Mouse (Mus musculus) limb, embryonic 11.5 days (tissue): ENCODE data around the gene Nrcam. TPM values are rescaled to one million over a fixed set of nuclear protein-coding genes. Genes with fewer than 3 reads are reported as not detected.

Experiments
- ATAC-seq: fragments of 200-750 bp; cut with Nextera tagmentation; 2 replicates; pipeline ENCODE4 v1.8.0; 2017; ENCODE audit warnings: low read depth; ENCODE audit not compliant: insufficient number of reproducible peaks, low FRiP score, low TSS enrichment
- DNase-seq: peaks from one replicate; pipeline ENCODE4 v3.0.0-alpha.2; 2015; ENCODE audit warnings: low spot score
- H3K27ac ChIP-seq: fragments of 300-500 bp; sonication (generic); replicated peaks from 2 replicates; pipeline ENCODE4 v1.5.1; 2014; ENCODE audit warnings: low read depth, mild to moderate bottlenecking, low read length
- H3K27me3 ChIP-seq: fragments of 300-500 bp; sonication (generic); 2 replicates; pipeline ENCODE4 v1.6.1; 2014; ENCODE audit warnings: mild to moderate bottlenecking, low read length, mixed read lengths; ENCODE audit not compliant: control insufficient read depth, insufficient read depth
- H3K36me3 ChIP-seq: fragments of 300-500 bp; sonication (generic); 2 replicates; pipeline ENCODE4 v1.6.1; 2014; ENCODE audit warnings: mild to moderate bottlenecking, low read length, moderate library complexity, mixed read lengths; ENCODE audit not compliant: control insufficient read depth, insufficient read depth
- H3K4me1 ChIP-seq: fragments of 300-500 bp; sonication (generic); 2 replicates; pipeline ENCODE4 v1.6.1; 2014; ENCODE audit warnings: low read length, mixed read lengths; ENCODE audit not compliant: control insufficient read depth, insufficient read depth
- H3K4me2 ChIP-seq: fragments of 300-500 bp; sonication (generic); 2 replicates; pipeline ENCODE4 v1.6.1; 2014; ENCODE audit warnings: low read depth, mild to moderate bottlenecking, moderate library complexity; ENCODE audit not compliant: severe bottlenecking
- H3K4me3 ChIP-seq: fragments of 300-500 bp; sonication (generic); 2 replicates; pipeline ENCODE4 v1.5.1; 2014; ENCODE audit warnings: low read depth, low read length
- H3K9ac ChIP-seq: fragments of 300-500 bp; sonication (generic); 2 replicates; pipeline ENCODE4 v1.6.1; 2014; ENCODE audit warnings: mild to moderate bottlenecking, low read length
- H3K9me3 ChIP-seq: fragments of 300-500 bp; sonication (generic); 2 replicates; pipeline ENCODE4 v1.6.1; 2016; ENCODE audit warnings: low read length; ENCODE audit not compliant: control insufficient read depth
- WGBS: fragments of 180-500 bp; shearing (Covaris S2); extraction: QIAGEN DNeasy Blood & Tissue Kit; methylation state at CpG from one replicate; pipeline ENCODE4 v1.1.7; 2014; 5-methylcytosine and 5-hydroxymethylcytosine counted together
- polyA plus RNA-seq: library from polyadenylated mRNA; unstranded; fragments of >200 nt; fragmentation: Nextera tagmentation; extraction: Ambion mirVana; gene quantifications from 2 replicates; pipeline ENCODE4 v1.2.1, GENCODE M21; 2014

Gene Nrcam
- polyA plus RNA-seq, 1 experiment from 2014 or later: 1.6 TPM

DNA sequence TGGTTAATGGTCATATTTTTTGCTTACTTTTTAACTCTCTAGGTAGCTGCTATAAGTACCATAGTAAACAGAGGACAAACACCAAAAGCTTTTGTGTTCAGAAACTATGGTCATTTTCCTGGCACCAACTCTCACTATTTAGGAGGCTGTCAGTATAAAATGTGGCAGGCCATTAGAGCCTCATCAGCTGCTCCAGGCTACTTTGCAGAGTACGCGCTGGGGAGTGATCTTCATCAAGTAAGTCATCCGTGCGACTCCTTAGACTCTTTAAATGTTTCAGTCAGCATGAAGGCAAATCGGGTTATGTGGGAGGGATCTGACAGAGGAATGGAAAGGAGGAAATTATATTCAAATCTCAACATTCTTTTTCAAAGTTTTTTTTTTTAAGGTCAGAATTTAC is 23.8 kb upstream of the Nrcam start:
- H3K4me3 ChIP-seq: no peak overlapping the region
- no peaks in the 10 kb centered on the region for H3K27me3 ChIP-seq
- no peak overlapping the region for H3K9ac ChIP-seq
- H3K27ac ChIP-seq: no peak overlapping the region
- H3K4me1 ChIP-seq: no peaks in the 10 kb centered on the region
- H3K9me3 ChIP-seq: no peaks in the 10 kb centered on the region
- WGBS: 80% methylated on average over 5 of the region's 5 CpGs
- no peak overlapping the region for H3K4me2 ChIP-seq
- H3K36me3 ChIP-seq: peaks cover 2% of the 10 kb centered on the region; the same call in 1 of the 2 replicates
- no peak for ATAC-seq
- no peak for DNase-seq

DNA sequence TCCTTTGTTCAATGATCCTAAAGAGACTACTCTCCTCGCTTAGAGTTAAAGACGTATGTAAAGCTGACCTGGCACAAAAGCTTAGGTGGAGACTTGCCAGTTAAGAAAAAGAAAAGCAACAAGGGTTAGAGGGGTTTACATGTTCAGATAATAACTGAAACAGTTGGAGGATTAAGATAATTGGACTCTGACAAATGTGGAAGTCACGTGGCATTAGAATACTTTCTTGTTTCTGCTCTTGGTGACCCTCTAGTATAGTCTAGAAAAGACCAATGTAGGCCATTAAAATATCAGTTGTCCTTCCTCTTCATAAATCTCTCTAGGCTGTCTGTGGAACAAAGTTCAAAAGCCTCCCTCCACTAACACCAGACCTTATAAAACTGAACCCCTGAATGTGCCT is 20.5 kb upstream of the Nrcam start:
- H3K4me1 ChIP-seq: no peaks in the 10 kb centered on the region
- no peaks in the 10 kb centered on the region for H3K9me3 ChIP-seq
- H3K9ac ChIP-seq: no peak overlapping the region
- no peak overlapping the region for H3K4me3 ChIP-seq
- H3K4me2 ChIP-seq: no peak overlapping the region
- DNase-seq (no peak), ATAC-seq (no peak)
- no peak overlapping the region for H3K27ac ChIP-seq
- 96% methylated on average over 3 of the region's 3 CpGs for whole genome bisulfite sequencing
- peaks cover 2% of the 10 kb centered on the region; the same call in 1 of the 2 replicates for H3K36me3 ChIP-seq
- no peaks in the 10 kb centered on the region for H3K27me3 ChIP-seq

DNA sequence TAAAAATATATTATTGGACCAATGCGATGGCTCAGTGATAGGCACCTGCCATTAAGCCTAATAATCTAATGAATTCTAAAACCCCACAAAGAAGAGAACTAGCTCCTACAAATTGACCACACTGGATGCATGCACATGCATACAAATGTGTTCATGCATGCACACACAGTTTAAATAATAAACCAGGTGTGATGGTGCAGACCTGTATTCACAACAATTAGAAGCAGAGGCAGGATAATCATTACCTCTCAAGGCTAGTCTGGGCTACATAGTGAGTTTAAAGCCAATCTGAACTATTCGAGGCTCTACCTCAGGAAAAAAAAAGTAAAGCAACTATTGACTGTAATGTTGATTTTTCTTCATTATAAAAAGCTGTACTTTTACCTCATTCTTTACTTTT is 13.5 kb upstream of the Nrcam start:
- H3K27me3 ChIP-seq: no peaks in the 10 kb centered on the region
- H3K27ac ChIP-seq: no peak overlapping the region
- ATAC-seq (no peak), DNase-seq (no peak)
- 89% methylated on average over 2 of the region's 2 CpGs for WGBS
- H3K36me3 ChIP-seq: no peaks in the 10 kb centered on the region
- H3K4me3 ChIP-seq: no peak overlapping the region
- H3K4me1 ChIP-seq: no peaks in the 10 kb centered on the region
- no peak overlapping the region for H3K9ac ChIP-seq
- no peaks in the 10 kb centered on the region for H3K9me3 ChIP-seq
- no peak overlapping the region for H3K4me2 ChIP-seq

DNA sequence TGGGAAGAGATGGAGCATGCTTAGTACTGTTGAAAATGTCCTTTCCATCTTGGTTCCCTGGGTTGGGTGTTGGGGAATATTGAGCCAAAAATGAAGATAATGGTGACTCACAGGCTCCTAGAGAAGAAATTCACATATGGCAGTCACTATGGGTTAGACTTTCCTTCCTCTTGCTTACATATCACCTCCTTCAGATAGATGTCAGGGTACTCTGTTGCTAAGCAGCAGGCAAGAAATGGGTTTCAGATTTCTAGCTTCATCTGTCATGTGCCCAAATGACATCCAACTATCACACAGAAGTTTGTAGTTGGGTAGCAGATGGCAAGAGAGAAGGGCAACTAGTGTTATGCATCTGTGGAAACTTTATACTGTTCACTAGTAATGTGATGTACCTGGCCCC is 3.6 kb upstream of the Nrcam start:
- no peak overlapping the region for H3K27ac ChIP-seq
- H3K9me3 ChIP-seq: no peaks in the 10 kb centered on the region
- H3K4me3 ChIP-seq: no peak overlapping the region
- ATAC-seq: no peak
- no peaks in the 10 kb centered on the region for H3K36me3 ChIP-seq
- no peak overlapping the region for H3K4me2 ChIP-seq
- 0 out of 2 replicates have a peak, but pooled peaks cover 4% of the 10 kb centered on the region for H3K4me1 ChIP-seq
- no peak for DNase-seq
- H3K27me3 ChIP-seq: peaks cover 10% of the 10 kb centered on the region
- H3K9ac ChIP-seq: no peak overlapping the region

DNA sequence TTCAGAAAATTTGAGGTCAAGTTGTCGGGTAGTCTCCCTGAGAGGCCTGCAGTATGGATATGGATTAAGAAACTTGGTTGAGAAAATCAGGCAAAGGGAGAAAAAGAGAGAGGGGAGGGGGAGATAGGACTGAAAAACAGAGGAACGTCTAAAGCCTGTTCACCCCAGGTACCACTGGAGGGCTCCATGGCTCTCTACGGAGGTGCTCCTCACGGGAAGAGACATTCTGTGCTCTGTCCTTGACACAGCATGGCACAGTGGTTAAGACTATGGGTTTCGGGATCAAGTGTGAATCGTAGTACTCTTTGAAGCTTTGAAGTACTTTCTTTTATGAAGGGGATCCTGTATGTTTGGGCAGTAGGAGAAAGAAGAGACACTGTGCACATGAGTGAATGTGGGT is 1.2 kb upstream of the Nrcam start:
- H3K9me3 ChIP-seq: no peaks in the 10 kb centered on the region
- ATAC-seq (no peak), DNase-seq (peak; percentile 28)
- 0 out of 2 replicates have a peak, but pooled peaks cover 4% of the 10 kb centered on the region for H3K4me1 ChIP-seq
- no peak overlapping the region for H3K4me2 ChIP-seq
- no peak overlapping the region for H3K9ac ChIP-seq
- H3K27me3 ChIP-seq: peaks cover 21% of the 10 kb centered on the region
- no peak overlapping the region for H3K4me3 ChIP-seq
- H3K27ac ChIP-seq: no peak overlapping the region
- no peaks in the 10 kb centered on the region for H3K36me3 ChIP-seq
- 32% methylated on average over 6 of the region's 6 CpGs for WGBS

DNA sequence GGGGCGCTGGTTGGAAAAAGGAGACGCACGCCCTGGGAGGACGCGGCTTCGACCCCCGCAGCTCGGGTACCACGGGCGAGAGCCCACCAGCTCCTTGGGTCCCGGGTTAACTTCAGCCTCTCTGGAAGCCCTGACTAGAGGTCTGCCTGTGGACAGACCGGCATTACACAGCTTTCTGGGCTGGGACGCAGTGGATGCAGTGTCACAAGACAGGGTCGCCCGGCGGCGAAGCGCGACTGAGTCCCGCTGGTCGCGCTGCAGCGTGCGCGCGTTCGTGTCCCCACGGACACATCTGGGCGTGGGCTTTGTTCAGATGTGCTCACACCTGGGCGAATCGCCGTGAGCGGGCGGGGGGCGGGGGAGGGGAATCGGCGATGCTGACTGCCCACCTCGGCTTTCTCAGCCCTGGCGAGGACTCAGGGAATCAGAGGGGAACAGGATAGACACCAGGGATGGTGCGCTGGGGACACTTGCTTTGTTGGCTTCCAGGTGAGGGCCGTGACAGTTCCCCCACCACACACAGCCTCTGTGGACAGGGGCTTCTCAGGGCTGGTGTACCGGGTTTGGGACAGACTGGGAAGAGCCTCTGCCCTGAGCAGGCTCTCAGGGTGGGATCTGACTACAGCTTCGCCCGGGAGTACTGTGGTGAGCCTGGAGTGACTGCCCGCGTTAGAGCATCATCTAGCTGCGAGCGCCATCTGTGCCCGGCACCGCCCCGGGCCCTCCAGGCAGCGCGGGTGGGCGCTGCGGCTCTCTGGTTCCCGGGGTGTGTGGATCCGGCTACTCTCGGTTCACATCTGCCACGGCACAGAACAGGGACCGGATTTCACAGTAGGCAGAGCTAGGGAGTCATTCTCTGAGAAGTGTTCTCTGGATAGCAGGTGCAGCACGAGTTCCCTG is 881 bp downstream of the Nrcam start:
- DNase-seq: peak; percentile 50
- Histone ChIP-seq H3K36me3 (no peaks in the 10 kb centered on the region), H3K9me3 (no peaks in the 10 kb centered on the region), H3K27me3 (peaks cover 21% of the 10 kb centered on the region), H3K4me1 (0 out of 2 replicates have a peak, but pooled peaks cover 4% of the 10 kb centered on the region), H3K4me3 (peak overlapping the region; percentile 48), H3K27ac (no peak overlapping the region), H3K9ac (peak overlapping the region; percentile 9; the same call in 1 of the 2 replicates), H3K4me2 (peak overlapping the region; percentile 97)
- under 1% methylated on average over 61 of the region's 61 CpGs for WGBS
- ATAC-seq: peak; percentile 55; the same call in 1 of the 2 replicates

DNA sequence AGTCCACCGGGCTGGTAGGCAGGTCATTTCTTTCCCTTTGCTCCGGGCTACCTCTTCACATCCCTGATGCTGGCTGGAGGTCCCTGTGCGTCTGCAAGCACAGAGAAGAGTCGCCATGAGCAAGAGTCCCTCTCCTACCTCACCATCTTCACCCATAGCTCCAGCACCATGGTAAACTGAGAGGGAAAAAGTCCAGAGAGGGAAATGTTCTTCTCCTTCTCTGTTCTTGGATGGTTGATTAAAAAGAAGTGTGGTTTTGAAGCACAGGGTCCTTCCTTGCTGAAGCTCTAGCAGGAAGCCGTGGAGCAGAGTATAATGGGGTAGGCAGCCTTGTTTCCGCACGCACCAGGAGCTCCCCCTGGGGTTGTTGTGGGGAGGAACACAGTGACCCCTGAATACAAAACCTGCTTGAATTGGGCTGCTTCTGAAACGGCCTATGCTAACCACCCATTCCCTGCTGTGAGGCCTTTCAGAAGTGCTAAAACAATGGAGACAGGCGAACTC is 1.6 kb downstream of the Nrcam start:
- Histone ChIP-seq H3K4me3 (peak overlapping the region; percentile 48), H3K27me3 (peaks cover 21% of the 10 kb centered on the region), H3K9ac (no peak overlapping the region), H3K9me3 (no peaks in the 10 kb centered on the region), H3K27ac (no peak overlapping the region), H3K4me1 (0 out of 2 replicates have a peak, but pooled peaks cover 4% of the 10 kb centered on the region), H3K4me2 (peak overlapping the region; percentile 97), H3K36me3 (no peaks in the 10 kb centered on the region)
- WGBS: 2% methylated on average over 9 of the region's 9 CpGs
- ATAC-seq: no peak
- peak; percentile 29 for DNase-seq

DNA sequence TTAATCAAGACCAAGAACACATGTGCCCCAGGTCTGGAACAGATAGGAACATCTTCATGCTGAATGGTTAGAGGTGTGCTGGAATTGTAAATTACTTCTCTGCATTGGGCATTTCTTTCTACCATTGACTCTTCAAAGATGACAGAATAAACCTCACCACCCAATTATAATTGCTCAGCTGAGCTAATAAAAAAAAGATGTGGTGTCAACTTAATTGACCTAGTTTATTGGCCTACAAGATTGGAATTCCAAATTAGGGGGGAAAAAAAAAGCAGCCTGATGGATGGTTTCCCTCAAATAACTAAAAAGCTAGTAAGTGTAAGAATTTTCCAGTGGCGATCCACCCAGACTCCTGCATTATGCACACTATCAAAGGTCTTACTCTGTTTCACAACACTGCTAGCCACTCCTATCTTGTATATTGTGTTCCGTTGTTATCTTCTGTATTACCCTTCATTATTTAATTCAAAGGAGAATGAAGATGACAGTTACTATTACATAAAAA is 8.5 kb downstream of the Nrcam start:
- no peak for ATAC-seq
- WGBS: 82% methylated on average over 2 of the region's 2 CpGs
- H3K36me3 ChIP-seq: no peaks in the 10 kb centered on the region
- H3K4me1 ChIP-seq: no peaks in the 10 kb centered on the region
- H3K27ac ChIP-seq: no peak overlapping the region
- no peaks in the 10 kb centered on the region for H3K9me3 ChIP-seq
- no peak overlapping the region for H3K9ac ChIP-seq
- H3K4me3 ChIP-seq: no peak overlapping the region
- no peak for DNase-seq
- H3K27me3 ChIP-seq: no peaks in the 10 kb centered on the region
- H3K4me2 ChIP-seq: no peak overlapping the region
